Mouse (Mus musculus) MEL (cell line): ENCODE results near the gene Actr2.

Experiments
- CTCF ChIP-seq, 3 experiments: IDR thresholded peaks in 2 of 3; conservative IDR thresholded peaks in 1 of 3; 2 replicates each; pipeline ENCODE4 v1.5.1; 2011 to 2012; ENCODE audit warnings: low read length in 3 of 3, low read depth in 2 of 3, mild to moderate bottlenecking in 2 of 3, improper control_type of control experiment in 1 of 3, inconsistent platforms in 1 of 3, mixed read lengths in 1 of 3, moderate library complexity in 1 of 3; ENCODE audit not compliant: control insufficient read depth in 1 of 3, insufficient read depth in 1 of 3, poor library complexity in 1 of 3, severe bottlenecking in 1 of 3
- ETS1 ChIP-seq: IDR thresholded peaks from 2 replicates; pipeline ENCODE4 v1.6.1; 2012; ENCODE audit warnings: low read depth, mild to moderate bottlenecking, inconsistent platforms, low read length, improper control_type of control experiment, moderate library complexity
- POLR2A ChIP-seq, 2 experiments: IDR thresholded peaks; 2 replicates each; pipeline ENCODE4 v1.6.1; 2011 to 2012; ENCODE audit warnings: low read length in 2 of 2, mild to moderate bottlenecking in 2 of 2, control low read depth in 1 of 2, improper control_type of control experiment in 1 of 2, low read depth in 1 of 2, moderate library complexity in 1 of 2; ENCODE audit not compliant: control insufficient read depth in 1 of 2, insufficient read depth in 1 of 2, poor library complexity in 1 of 2
- SIN3A ChIP-seq: IDR thresholded peaks from 2 replicates; pipeline ENCODE4 v1.6.1; 2012; ENCODE audit warnings: low read length, improper control_type of control experiment, inconsistent platforms
- TCF12 ChIP-seq: IDR thresholded peaks from 2 replicates; pipeline ENCODE4 v1.6.1; 2014; ENCODE audit warnings: low read depth, mild to moderate bottlenecking, inconsistent platforms, low read length, improper control_type of control experiment, moderate library complexity

- TF ChIP-seq POLR2A (IDR thresholded peaks at IDR 0.05; ENCODE audit: control insufficient read depth in 1 of 2, insufficient read depth in 1 of 2, low read depth in 1 of 2, low read length in 2 of 2, poor library complexity in 1 of 2) (no peak), CTCF (IDR thresholded peaks at IDR 0.05 in 2 of 3, conservative IDR thresholded peaks at IDR 0.05 in 1 of 3; ENCODE audit: control insufficient read depth in 1 of 3, insufficient read depth in 1 of 3, low read depth in 2 of 3, low read length in 3 of 3, poor library complexity in 1 of 3, severe bottlenecking in 1 of 3) (no peak), ETS1 (no peak), TCF12 (no peak), SIN3A (no peak)
Observed at GRCm38 (mm10) chr11:20086306-20086705, 26.4 kb downstream of the Actr2 start.
